Mouse (Mus musculus) CH12.LX (cell line): ENCODE measurements around the gene Ccl8. TPM values are rescaled to one million over a fixed set of nuclear protein-coding genes. Genes with fewer than 3 reads are reported as not detected.

ENCODE experiments used
- DNase-seq: peaks from one replicate; pipeline ENCODE4 v3.0.0-alpha.2; 2013; ENCODE audit errors: extremely low read depth
- H3K27ac ChIP-seq: 2 replicates; pipeline ENCODE4 v1.5.1; 2012; ENCODE audit warnings: low read depth, mild to moderate bottlenecking, control low read depth, moderate library complexity; ENCODE audit not compliant: insufficient read depth
- H3K27me3 ChIP-seq: replicated peaks from 2 replicates; pipeline ENCODE3; 2012; ENCODE audit warnings: inconsistent platforms
- H3K36me3 ChIP-seq, 2 experiments: replicated peaks in 1 of 2; 2 replicates each; pipeline versions ENCODE3 to v1.6.1; 2012; ENCODE audit warnings: inconsistent platforms in 1 of 2, low read length in 1 of 2, mild to moderate bottlenecking in 1 of 2, mixed read lengths in 1 of 2, moderate library complexity in 1 of 2; ENCODE audit not compliant: control insufficient read depth in 1 of 2, insufficient read depth in 1 of 2
- H3K4me1 ChIP-seq, 2 experiments: 2 replicates each; pipeline ENCODE4 v1.6.1; 2012; ENCODE audit warnings: inconsistent platforms in 1 of 2, moderate library complexity in 1 of 2; ENCODE audit not compliant: insufficient read depth in 2 of 2, control insufficient read depth in 1 of 2
- H3K4me2 ChIP-seq: 2 replicates; pipeline ENCODE4 v1.6.1; 2012; ENCODE audit warnings: low read depth, mild to moderate bottlenecking, control low read depth; ENCODE audit not compliant: poor library complexity, insufficient read depth, severe bottlenecking
- H3K4me3 ChIP-seq, 3 experiments: fragments of 150-350 bp in 1 of 3; sonication (generic) in 1 of 3; replicated peaks in 1 of 3; 2 replicates each; pipeline versions ENCODE3 to v1.5.1; 2011 to 2012; ENCODE audit warnings: low read depth in 2 of 3, low read length in 2 of 3, mild to moderate bottlenecking in 2 of 3, moderate library complexity in 2 of 3, control low read depth in 1 of 3, improper control_type of control experiment in 1 of 3, inconsistent platforms in 1 of 3, mixed read lengths in 1 of 3; ENCODE audit not compliant: poor library complexity in 1 of 3
- H3K79me2 ChIP-seq: replicated peaks from 2 replicates; pipeline ENCODE4 v1.6.1; 2012; ENCODE audit warnings: mild to moderate bottlenecking, moderate library complexity; ENCODE audit not compliant: control insufficient read depth, poor library complexity, insufficient read depth, severe bottlenecking; ENCODE audit errors: extremely low read depth
- H3K9ac ChIP-seq: 2 replicates; pipeline ENCODE4 v1.6.1; 2012; ENCODE audit warnings: low read depth, mild to moderate bottlenecking, control low read depth, moderate library complexity; ENCODE audit not compliant: insufficient read depth
- H3K9me3 ChIP-seq: replicated peaks from 2 replicates; pipeline ENCODE3; 2012; ENCODE audit warnings: low read length, inconsistent platforms, mixed read lengths
- BHLHE40 ChIP-seq: IDR thresholded peaks from 2 replicates; pipeline ENCODE4 v1.6.1; 2011; ENCODE audit warnings: mild to moderate bottlenecking, low read depth, low read length, improper control_type of control experiment
- CHD2 ChIP-seq: IDR thresholded peaks from 2 replicates; pipeline ENCODE4 v1.6.1; 2011; ENCODE audit warnings: low read length, improper control_type of control experiment
- E2F4 ChIP-seq: IDR thresholded peaks from 2 replicates; pipeline ENCODE4 v1.6.1; 2011; ENCODE audit warnings: low read depth, low read length, improper control_type of control experiment; ENCODE audit not compliant: insufficient replicate concordance
- ELF1 ChIP-seq: IDR thresholded peaks from 2 replicates; pipeline ENCODE4 v1.6.1; 2014; ENCODE audit warnings: low read depth, mild to moderate bottlenecking, inconsistent platforms, low read length, improper control_type of control experiment
- EP300 ChIP-seq: IDR thresholded peaks from 2 replicates; pipeline ENCODE4 v1.6.1; 2011; ENCODE audit warnings: low read length, improper control_type of control experiment
- GABPA ChIP-seq: IDR thresholded peaks from 2 replicates; pipeline ENCODE4 v1.6.1; 2012; ENCODE audit warnings: low read depth, low read length, improper control_type of control experiment, inconsistent platforms; ENCODE audit not compliant: insufficient replicate concordance
- JUN ChIP-seq: IDR thresholded peaks from 2 replicates; pipeline ENCODE4 v1.6.1; 2011; ENCODE audit warnings: low read depth, mild to moderate bottlenecking, low read length, improper control_type of control experiment, moderate library complexity; ENCODE audit not compliant: insufficient read depth
- MAFK ChIP-seq: IDR thresholded peaks from 2 replicates; pipeline ENCODE4 v1.6.1; 2011; ENCODE audit warnings: low read length, improper control_type of control experiment; ENCODE audit not compliant: insufficient replicate concordance
- MAZ ChIP-seq: IDR thresholded peaks from 2 replicates; pipeline ENCODE4 v1.6.1; 2012; ENCODE audit warnings: low read depth, mild to moderate bottlenecking, inconsistent platforms, low read length, improper control_type of control experiment, moderate library complexity
- PAX5 ChIP-seq: IDR thresholded peaks from 2 replicates; pipeline ENCODE4 v1.6.1; 2012; ENCODE audit warnings: low read length, inconsistent platforms, mixed read lengths
- POLR2AphosphoS2 ChIP-seq: IDR thresholded peaks from 2 replicates; pipeline ENCODE4 v1.6.1; 2011; ENCODE audit warnings: low read depth, low read length, improper control_type of control experiment
- SIN3A ChIP-seq: IDR thresholded peaks from 2 replicates; pipeline ENCODE4 v1.6.1; 2012; ENCODE audit warnings: low read length, improper control_type of control experiment, inconsistent platforms
- SMC3 ChIP-seq: IDR thresholded peaks from 2 replicates; pipeline ENCODE4 v1.6.1; 2011; ENCODE audit warnings: low read depth, low read length, improper control_type of control experiment
- TCF12 ChIP-seq: IDR thresholded peaks from 2 replicates; pipeline ENCODE4 v1.6.1; 2014; ENCODE audit warnings: low read depth, mild to moderate bottlenecking, inconsistent platforms, low read length, improper control_type of control experiment
- USF1 ChIP-seq: IDR thresholded peaks from 2 replicates; pipeline ENCODE4 v1.6.1; 2014; ENCODE audit warnings: low read depth, mild to moderate bottlenecking, inconsistent platforms, low read length, improper control_type of control experiment
- USF2 ChIP-seq: conservative IDR thresholded peaks from 2 replicates; pipeline ENCODE4 v1.6.1; 2011; ENCODE audit warnings: low read depth, low read length, improper control_type of control experiment
- ZKSCAN1 ChIP-seq: IDR thresholded peaks from 2 replicates; pipeline ENCODE4 v1.6.1; 2012; ENCODE audit warnings: low read depth, inconsistent platforms, low read length, improper control_type of control experiment, borderline replicate concordance
- dilution Hi-C: fragments of 300-500 bp; cut with MboI; formaldehyde crosslinking; loops from 2 replicates; pipeline ENCODE4 v1.14.3; 2020; ENCODE audit warnings: low sequenced_read_pairs; ENCODE audit not compliant: extremely low pct_unique_long_range_greater_than_20kb, extremely low pct_ligation_motif_present
- in situ Hi-C: fragments of 300-500 bp; cut with MboI; formaldehyde crosslinking; loops from 3 replicates; pipeline ENCODE4 v1.14.3; 2019; ENCODE audit warnings: low sequenced_read_pairs, low pct_ligation_motif_present, low pct_unique_long_range_greater_than_20kb, mixed read lengths
- polyA plus RNA-seq: library from polyadenylated mRNA; unstranded; fragments of >175 nt; gene quantifications from 2 replicates; pipeline ENCODE4 v1.2.1, GENCODE M21; 2012; ENCODE audit warnings: low read depth; ENCODE audit not compliant: insufficient read length
- total RNA-seq, 2 experiments: library from RNA; depleted of rRNA; stranded (reverse); fragments of 300-350 nt in 1 of 2; fragments of >200 nt in 1 of 2; gene quantifications; 2 replicates each; pipeline ENCODE4 v1.2.3; 2012 to 2014

Gene Ccl8
- total and polyA plus RNA-seq, 3 experiments: not detected

GRCm38 (mm10) chr11:82072984-82073383 lies 42.0 kb upstream of the Ccl8 start:
- dilution Hi-C loops: no loop called here
- Histone ChIP-seq H3K79me2 (no peaks in the 10 kb centered on the region), H3K4me1 (peaks cover 0 to 4% of the 10 kb centered on the region in 2 experiments; a peak in 2 of 4 replicates), H3K27me3 (peaks cover 30% of the 10 kb centered on the region), H3K9me3 (peaks cover 3% of the 10 kb centered on the region), H3K9ac (no peak overlapping the region), H3K4me3 (no peak overlapping the region), H3K4me2 (no peak overlapping the region)
- DNase-seq: no peak
- in situ Hi-C loops: loop anchor here (10.0 kb wide), 1 partner anchor 102 kb away; no protein-coding TSS in a partner anchor
- TF ChIP-seq SMC3 (no peak), USF2 (no peak), MAFK (no peak), EP300 (no peak), BHLHE40 (no peak), PAX5 (no peak), GABPA (no peak), SIN3A (no peak), JUN (no peak)
- TF ChIP-seq, all 38 proteins: peak for 0
- Histone ChIP-seq H3K27ac (no peak overlapping the region), H3K36me3 (no peaks in the 10 kb centered on the region)

- H3K9ac ChIP-seq: no peak overlapping the region
- no peak for DNase-seq
- peaks cover 0 to 4% of the 10 kb centered on the region in 2 experiments; a peak in 2 of 4 replicates for H3K4me1 ChIP-seq
- peaks cover 36% of the 10 kb centered on the region for H3K27me3 ChIP-seq
- in situ Hi-C loops (loop anchor here (10.0 kb wide), 1 partner anchor 101 kb away; no protein-coding TSS in a partner anchor), dilution Hi-C loops (no loop called here)
- no peaks in the 10 kb centered on the region for H3K36me3 ChIP-seq
- H3K4me3 ChIP-seq: no peak overlapping the region
- H3K27ac ChIP-seq: no peak overlapping the region
- TF ChIP-seq USF1: no peak
- peaks cover 3% of the 10 kb centered on the region for H3K9me3 ChIP-seq
- no peak overlapping the region for H3K4me2 ChIP-seq
- H3K79me2 ChIP-seq: no peaks in the 10 kb centered on the region
These were observed 41.3 kb upstream of the Ccl8 start for GRCm38 (mm10) chr11:82073686-82074085.

GRCm38 (mm10) chr11:82077031-82077430 lies 38.0 kb upstream of the Ccl8 start:
- Histone ChIP-seq H3K9ac (no peak overlapping the region), H3K4me3 (no peak overlapping the region), H3K27ac (no peak overlapping the region), H3K36me3 (no peaks in the 10 kb centered on the region), H3K79me2 (no peaks in the 10 kb centered on the region), H3K9me3 (peaks cover 3% of the 10 kb centered on the region), H3K4me2 (no peak overlapping the region), H3K4me1 (peaks cover 0 to 1% of the 10 kb centered on the region in 2 experiments; a peak in 2 of 4 replicates), H3K27me3 (peaks cover 43% of the 10 kb centered on the region)
- no peak for DNase-seq
- TF ChIP-seq ELF1 (no peak), E2F4 (no peak), CHD2 (no peak), ZKSCAN1 (no peak), POLR2AphosphoS2 (no peak), TCF12 (no peak), MAZ (no peak)
- in situ Hi-C loops (loop anchor here (10.0 kb wide), 1 partner anchor 98 kb away; no protein-coding TSS in a partner anchor), dilution Hi-C loops (no loop called here)
